Mouse (Mus musculus): ENCODE data around the gene Eng.

The Eng gene

DNA sequence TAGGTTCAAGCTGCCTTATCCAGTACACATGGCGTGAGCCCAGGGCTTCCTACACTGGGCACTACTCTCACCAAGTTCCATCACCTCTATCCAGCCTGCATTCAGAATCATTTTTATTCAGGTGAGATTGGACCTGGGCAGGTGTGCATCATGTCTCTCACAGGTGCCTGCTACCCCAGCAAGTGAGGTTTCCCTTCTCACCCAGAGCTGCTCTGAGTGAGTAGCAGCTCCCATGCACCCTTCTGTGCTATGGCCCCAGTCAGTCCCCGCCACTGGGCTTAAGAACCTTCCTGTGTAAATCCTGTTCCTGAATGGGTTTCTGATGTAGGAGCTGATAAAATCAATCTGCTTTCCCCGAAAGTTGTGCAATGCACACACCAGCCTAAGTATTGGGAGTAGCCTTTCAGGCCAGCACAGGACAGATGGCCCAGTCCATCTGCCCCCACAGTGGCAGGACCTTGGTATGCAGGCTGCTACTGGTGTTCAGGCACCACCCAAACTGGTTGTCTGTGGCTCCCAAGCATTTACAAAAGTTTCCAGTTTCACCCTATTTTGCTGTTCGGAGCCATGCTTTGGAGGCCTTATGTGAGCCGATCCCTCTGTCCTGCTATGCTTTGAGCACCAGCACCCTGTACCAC, 22.2 kb upstream of the Eng start:
- no peak for DNase-seq (ENCODE audit: low spot score)

DNA sequence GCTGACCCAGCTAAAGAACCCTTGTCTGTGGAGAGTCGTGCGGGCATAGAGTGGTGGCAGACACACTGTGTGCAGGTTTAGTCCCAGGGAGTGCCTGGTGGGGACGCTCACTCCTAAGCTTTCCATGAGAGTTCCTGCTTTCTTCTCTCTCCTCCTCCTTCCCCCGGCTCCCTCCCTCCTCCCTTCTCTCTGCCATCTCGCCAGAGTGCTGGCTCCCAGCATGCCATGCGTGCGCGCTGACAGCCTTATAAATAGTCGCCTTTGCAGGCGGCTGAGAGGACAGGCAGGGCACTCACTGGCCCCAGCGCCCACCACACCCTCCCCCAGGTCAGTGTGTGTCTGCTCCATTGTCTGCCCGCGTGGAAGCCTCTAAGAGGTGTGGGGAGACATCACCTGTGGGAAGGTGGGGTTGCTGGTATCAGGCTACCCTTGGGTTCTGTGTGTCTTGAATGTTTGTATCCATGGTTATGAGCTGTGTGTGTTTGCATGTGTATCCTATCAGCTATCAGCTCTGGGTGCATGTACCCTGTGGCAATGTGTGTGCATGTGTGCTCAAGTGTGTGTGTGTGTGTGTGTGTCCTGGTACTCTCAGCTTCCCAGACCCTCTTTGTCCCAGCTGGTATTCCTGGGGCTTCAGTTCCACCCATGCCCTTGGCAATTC, 21.1 kb upstream of the Eng start:
- DNase-seq (ENCODE audit: low spot score): peak; percentile 50

DNA sequence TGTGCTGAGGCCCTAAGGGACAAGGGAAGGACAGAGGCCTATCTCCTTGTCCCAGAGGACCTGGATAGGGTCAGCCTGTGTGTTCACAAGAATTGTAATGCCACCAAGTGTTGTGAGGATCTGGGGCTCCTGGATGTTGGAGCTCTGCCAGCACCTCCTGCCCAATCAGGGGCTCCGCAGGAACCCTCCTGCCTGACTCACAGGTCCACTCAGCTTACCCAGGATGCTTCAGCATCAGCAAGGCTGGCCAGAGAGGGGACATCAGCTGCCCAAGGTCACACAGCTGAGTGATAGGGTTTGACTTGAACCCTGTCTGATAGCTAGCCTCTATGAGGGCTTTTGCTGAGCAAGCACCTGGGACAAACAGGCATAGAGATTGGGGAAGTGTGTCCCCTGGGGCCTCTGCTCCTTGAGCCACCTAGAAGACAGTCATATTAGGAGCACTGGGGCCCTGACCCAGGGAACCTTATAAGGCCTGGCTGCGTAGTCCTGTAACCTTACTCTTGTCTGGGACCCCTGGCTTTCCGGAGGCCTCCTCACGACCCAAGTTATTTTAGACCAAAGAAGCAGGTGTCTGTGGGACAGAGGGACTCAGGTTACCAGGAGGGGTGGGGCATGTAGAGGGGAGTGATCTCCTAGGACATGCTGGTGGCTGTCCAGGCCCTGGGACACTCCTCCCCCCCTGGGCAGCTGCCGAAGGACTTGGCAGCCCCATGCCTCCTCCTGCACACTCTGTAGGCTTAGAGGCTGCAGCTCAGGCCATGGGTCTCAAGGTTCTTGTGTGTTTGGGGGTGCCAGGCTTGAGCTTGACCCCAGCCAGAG, 20.3 kb upstream of the Eng start:
- no peak for DNase-seq (ENCODE audit: low spot score)

DNA sequence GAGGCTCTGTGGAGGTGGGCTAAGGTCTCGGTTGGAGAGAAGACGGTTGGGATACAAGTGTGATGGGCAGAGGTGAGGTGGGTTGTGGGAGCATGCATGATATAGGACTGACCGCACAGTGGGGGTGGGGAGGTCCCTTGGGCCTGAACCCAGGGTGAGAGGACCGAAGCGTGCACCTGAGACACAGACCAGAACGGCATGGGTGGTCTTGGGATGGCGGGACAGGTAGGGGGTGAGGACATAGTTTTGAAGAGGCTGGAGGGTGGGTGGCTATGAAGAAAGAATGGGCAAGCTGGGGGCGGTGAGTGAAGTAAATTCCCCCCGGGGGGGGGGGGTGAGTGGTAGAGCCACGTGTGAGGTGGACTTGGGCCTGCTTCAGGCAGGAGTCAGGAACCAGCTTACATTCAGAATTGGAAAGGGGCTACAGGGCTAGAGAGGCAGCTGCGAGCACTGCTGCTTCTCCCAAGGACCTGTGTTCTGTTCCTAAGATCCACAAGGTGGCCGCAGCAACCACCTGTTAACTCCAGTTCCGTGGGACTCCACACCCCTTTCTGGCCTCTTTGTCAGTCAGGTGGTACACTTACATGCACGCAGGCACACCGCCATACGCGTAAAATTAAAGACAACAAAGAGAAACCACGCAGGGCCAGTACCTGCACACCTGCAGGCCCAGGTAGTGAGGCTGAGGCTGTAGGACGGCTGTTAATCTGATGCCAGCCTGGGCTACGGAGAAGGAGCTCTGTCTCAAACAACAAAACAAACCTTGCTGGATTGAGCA, 18.9 kb upstream of the Eng start:
- DNase-seq (ENCODE audit: low spot score): no peak

DNA sequence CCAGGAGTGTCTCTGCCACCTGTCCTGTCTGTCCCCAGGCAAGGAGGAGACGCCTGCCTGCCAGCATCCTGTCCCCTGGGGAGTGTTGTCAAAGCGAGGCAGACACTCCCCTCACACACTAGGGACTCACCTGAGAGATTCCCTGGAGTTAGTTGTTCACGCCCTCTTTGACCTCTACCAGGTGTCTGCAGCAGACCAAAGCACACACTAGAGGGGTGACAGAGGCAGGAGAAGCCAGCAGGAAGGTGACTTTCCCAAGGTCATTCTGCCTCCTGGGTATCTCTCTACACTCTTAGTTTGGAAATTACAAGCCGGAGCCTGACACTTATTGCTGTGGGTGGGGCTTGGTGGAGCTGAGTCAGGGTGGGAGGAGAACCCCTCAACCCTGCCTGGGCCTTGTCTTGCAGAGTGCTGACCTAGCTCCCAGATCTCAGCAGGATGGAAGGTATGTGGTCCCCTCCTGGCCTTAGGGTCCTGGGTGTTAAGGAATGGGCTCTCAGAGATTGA, 18.3 kb upstream of the Eng start:
- no peak for DNase-seq (ENCODE audit: low spot score)

DNA sequence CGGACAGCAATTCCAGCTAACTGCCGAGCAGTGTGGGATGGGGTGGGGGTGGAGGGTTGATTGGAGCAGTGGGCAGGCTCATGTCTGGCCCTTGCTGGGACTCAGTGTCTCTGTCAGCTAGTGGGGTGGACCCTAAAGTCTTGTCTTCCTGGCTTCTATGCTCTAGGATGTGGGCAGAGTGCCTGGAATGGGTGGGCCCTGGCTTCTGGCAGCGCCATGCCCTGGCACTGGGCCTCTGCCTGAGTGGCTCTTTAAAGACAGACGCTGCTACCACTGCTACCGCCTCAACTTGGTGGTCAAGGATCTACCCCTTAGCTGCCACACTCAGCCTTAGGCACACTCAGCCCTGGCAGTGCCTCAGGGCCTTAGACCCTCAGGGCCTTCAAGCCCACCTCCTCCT, 17.7 kb upstream of the Eng start:
- peak; percentile 64 for DNase-seq (ENCODE audit: low spot score)

DNA sequence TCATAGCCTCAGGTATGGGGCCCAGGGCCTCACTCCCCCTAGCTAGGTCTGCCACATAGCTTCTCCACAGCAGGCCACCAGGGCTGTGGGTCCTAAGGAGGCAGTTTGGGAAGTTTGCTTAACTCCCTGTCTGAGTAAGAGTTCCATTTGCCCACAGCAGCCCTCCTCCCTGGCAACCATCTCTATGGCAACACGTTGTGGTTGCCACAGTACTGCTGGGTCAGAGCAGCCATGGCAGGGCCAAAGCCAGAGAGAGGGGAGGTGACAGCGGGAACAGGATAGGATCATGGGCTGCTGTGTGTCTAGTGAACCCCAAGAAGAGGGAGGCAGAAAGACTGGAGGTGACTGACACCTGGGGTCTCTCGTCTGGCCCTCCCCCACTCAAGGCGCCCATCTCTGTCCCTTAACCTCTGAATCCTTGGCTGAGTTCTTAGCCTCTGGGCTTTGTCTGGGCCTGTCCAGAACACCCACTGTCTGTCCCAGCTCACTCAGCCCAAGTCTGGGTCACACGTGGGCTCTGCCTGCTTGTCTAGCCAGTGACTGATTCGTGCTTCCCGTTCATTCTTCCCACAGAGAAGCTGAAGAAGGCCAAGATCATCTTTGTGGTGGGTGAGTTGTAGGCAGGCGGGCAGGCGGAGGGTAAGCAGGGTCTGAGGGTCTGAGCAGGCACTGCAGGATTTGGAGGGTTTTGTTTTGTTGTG, 17.0 kb upstream of the Eng start:
- DNase-seq (ENCODE audit: low spot score): peak; percentile 51

DNA sequence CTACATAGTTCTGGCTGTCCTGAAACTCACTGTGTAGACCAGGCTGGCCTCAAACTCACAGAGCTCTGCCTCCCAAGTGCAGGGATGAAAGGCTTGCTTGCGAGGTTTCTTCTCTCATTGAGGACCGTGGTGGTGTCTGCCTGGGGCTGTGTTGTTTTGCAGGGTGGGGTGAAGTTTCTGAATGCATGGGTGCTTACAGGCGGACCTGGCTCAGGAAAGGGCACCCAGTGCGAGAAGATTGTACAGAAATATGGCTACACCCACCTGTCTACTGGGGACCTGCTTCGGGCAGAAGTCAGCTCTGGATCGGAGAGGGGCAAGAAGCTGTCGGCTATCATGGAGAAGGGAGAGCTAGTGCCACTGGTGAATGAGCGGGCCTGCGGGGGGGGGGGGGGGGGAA, 16.4 kb upstream of the Eng start:
- no peak for DNase-seq (ENCODE audit: low spot score)

DNA sequence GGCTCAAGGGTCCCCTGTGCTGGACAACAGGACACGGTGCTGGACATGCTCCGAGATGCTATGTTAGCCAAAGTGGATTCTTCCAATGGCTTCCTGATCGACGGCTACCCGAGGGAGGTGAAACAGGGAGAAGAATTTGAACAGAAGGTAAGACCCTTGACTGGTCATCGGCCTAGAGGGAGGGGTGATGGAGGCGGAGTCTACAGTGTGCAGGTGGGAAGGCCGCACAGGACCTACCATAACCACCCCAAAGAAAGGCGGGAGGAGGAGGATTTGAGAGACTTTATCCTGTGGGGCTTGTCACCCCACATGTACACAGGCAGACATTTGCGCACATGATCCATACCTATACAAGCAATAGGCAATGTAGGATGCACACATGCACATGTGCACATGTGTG, 15.3 kb upstream of the Eng start:
- no peak for DNase-seq (ENCODE audit: low spot score)

DNA sequence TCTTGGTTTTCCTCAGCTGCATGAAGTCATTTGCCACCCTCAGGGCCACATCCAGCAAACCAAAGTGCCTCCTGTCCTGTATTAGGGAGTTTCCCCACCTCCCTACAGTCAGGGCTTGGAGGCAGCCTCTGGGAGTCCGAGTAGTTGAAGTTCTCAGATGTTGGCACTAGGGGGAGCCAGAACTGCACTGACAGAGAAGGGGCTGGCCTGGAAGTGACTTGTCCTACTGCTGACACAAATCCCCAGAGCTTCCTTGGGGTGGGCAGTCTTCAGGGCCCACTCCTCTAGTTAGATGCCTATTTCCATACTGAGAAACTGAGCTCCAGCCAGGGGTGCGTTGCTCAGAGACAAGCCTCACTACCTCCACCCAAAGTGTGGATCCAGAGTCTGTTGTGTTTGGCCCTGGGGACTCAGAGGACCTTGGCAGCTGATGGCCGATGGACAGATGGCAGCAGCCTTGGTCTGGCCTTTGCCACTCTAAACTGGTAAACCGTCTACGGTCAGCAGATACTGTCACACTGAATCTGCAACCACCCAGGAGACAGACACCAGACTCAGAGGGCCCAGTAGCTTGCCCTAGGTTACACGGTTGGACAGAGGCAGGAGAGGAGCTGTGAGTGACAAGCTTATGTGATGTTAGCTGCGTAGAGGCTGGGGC, 14.5 kb upstream of the Eng start:
- peak; percentile 79 for DNase-seq (ENCODE audit: low spot score)

DNA sequence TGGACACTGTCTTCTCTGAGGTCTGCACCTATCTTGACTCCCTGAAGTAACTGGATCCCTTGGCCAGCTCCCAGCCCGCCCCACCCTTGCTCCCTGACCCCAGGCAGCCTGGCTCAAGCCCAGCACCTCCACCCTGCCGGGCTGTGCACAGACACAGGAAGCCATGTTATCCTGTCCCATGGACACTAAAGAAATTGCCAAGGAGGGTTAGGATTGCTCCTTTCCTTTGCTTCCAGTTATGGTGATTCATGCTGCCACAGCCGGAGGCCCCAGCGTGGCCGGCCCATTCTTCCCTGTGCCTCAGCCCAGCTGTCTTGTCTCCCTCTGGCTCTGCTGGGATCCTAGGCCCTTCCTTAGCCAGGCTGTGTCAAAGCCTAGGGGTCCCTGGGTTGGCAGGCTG, 12.7 kb upstream of the Eng start:
- DNase-seq (ENCODE audit: low spot score): no peak

DNA sequence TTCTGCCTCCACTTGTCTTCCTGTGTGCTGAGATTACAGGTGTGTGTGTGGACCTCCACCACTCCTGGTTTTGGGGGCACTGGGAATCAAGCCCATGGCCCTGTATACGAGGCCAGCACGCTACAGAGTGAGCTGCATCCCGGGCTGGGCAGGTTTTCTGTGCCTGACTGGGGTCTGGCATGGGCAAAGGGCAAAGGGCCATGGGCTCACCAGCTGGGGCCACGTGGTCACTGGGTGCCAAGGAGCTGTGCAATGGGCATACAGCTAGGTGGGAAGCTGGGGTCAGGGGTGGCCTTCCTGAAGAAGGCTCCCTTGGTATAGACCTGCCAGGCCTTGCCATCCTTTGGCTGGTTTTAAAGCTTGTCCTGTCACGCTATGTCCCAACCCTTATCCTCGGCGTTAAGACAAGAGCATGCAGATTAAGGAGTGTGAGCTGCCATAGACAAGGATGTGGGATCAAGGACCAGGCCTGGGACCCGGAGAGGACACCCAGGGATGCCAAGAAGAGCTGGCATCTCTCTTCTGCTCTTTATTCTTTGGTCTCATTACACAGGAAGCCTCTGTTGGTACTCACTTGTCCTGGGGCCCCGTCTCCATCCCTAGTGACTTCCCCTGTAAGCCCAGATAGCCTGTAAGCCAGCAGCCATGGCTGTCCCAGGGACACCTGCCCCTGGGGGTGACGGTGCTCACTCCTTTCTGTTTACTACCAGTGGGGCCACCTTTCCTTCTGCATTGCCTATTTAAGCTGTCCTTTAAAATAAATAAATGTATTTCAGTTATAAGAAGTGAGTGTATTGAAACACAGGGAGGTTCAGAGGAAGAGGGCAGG, 11.9 kb upstream of the Eng start:
- no peak for DNase-seq (ENCODE audit: low spot score)

DNA sequence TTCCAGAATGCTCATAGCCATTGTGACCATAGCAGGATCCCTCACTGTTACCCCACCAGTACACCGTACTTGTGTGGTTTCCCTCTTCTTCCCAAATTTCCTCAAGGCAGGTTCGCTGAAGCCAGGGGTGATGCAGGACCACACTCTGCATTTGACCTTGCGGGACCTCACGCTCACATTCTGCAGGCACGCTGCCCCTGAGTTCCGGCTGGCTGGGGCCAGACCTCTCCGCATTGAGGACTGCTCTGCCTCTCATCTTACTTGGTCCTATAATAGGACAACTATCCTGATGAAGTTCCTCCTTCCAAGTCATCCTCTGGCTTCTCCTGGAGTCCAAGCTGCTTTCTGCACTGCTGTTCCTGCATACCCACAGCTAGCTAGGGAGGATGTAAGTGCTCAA, 9.8 kb upstream of the Eng start:
- no peak for DNase-seq (ENCODE audit: low spot score)

DNA sequence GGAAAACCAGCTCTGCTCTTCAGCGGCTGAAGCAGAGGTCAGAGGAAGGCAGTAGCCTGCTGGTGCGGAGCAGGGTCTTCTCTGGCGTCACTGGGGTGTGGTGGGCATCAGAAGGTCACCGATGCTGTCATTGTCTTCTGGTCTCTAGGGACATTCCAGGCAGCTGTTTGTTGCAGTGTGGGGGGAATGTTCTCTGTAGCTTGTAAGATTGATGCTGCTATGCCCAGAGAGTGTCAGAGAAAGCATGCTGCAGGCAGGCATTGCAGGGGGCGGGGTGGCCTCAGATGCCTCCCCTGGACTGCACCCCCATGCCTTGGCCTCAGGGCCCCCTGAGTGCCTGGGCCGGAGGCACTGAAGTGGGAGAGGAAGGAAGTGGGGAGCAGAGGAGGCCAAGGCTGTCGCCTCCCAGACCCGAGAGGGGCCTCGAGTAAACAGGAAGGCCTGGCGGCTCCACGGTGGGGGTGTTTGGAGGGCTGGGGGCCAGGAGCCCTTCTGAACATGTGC, 8.6 kb upstream of the Eng start:
- DNase-seq (ENCODE audit: low spot score): no peak

DNA sequence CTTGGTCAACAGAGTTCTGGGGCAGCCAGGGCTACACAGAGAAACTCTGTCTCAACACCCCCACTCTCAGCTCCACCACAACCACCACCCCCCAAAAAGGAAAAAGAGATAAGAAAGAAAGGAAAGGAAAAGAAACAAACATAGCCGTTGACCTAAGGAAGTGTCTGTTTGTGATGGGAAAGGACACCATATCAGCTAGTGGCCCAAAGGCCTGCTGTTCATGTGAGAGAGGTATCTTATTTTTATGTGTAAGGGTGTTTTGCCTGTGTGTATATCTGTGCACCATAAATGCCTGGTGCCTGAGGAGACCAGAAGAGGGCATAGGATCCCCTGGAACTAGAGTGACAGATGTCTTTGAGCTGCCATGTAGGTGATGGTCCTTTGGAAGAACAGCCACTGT, 6.8 kb upstream of the Eng start:
- DNase-seq (ENCODE audit: low spot score): no peak

DNA sequence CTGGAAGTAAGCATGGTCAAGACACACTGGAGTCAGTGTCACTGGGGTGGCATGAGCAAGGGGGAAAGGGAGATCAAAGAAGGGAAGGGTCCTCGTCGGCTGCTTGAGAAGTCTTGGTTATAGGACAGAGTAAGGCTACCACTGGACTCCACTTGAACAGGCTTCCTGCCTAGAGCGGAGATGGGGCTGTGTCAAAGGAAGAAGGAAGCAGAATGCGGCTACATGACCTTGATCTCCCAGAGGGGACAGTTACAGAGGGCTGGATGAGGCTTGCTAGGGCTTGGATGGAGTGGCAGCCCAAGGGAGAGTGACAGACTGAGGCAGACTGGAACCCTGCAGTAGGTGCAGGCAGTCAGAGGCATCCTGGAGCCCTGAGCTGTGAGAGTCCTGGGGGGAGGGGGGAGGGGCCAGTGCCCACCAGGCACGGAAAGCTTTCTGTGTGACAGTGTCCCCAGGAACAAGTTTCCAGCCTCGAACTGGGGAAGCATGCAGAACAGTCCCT, 5.8 kb upstream of the Eng start:
- DNase-seq (ENCODE audit: low spot score): no peak

DNA sequence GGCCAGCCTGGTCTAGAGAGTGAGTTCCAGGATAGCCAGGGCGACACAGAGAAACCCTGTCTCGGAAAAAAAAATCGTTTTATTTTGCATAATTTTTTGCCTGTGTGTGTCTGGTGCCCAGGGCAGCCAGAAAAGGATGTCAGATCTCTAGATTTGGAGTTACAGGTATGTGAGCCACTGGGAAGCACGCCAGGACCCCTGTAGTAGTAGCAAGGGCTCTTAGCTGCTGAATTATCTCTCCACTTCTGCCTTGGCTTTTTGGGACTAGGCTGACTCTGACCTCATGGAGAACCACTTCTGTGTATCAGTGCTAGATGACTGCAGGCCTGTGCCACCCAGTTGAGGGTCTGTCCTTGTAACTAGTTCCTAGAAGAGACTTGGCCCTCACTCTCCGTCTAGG, 4.6 kb upstream of the Eng start:
- no peak for DNase-seq (ENCODE audit: low spot score)

DNA sequence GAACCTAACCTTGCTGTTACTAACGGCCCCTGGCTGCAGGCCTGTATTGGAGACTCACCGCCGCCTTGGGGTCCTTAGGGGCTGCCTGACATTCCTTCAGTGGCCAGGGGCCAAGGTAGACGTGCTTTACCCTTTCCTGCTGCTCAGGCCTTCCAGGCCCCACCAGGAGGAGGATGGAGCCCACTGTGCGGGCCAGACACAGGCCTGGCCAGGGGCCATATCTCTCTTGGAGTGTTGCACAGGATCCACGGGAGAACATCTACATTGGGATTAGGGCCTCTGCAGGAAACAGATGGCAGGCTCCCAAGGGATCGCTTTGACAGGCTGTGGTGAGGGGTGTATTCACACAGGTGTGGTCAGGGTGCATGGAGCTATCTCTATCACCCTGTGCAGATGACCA, 3.6 kb upstream of the Eng start:
- no peak for DNase-seq (ENCODE audit: low spot score)

DNA sequence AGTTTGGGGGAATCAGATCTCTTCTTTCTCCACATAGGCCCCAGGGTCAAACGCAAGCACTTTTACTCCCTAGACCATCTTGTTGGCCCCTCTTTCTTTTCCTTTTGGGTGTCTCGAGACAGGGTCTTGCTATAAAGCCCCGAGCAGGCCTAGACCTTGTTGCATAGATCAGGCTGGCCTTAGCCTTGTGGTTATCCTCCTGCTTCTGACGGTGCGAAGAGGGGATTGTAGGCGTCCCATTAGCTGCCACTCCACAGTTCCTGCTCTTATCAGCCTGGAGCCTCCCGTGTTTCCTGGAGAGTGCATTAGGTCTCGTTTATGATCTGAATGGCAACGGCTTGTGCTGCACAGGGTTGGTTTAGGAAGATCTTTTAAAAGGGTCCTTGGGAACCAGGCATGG, 2.3 kb upstream of the Eng start:
- no peak for DNase-seq (ENCODE audit: low spot score)

All from urinary bladder, postnatal 25 days (tissue).